Mouse (Mus musculus): ENCODE results near the gene Gpr153.

Gene Gpr153

GRCm38 (mm10) chr4:152283186-152283950 lies 9.3 kb downstream of the Gpr153 start:
- in situ Hi-C loops (cut with MboI; ENCODE audit: low pct_unique_long_range_greater_than_20kb in 1 of 2, low sequenced_read_pairs in 2 of 2, unreplicated experiment in 1 of 2): no loop called here

- in situ Hi-C loops (cut with MboI; ENCODE audit: low pct_unique_long_range_greater_than_20kb in 1 of 2, low sequenced_read_pairs in 2 of 2, unreplicated experiment in 1 of 2): loop anchor here in 1 of 2 experiments (5.0 kb wide), 1 partner anchor 113 kb away; no protein-coding TSS in a partner anchor
Observed at GRCm38 (mm10) chr4:152285505-152285904, 11.5 kb downstream of the Gpr153 start.

GRCm38 (mm10) chr4:152286183-152286582 lies 12.2 kb downstream of the Gpr153 start:
- in situ Hi-C loops (cut with MboI; ENCODE audit: low pct_unique_long_range_greater_than_20kb in 1 of 2, low sequenced_read_pairs in 2 of 2, unreplicated experiment in 1 of 2): loop anchor here in 1 of 2 experiments (5.0 kb wide), 1 partner anchor 114 kb away; no protein-coding TSS in a partner anchor

GRCm38 (mm10) chr4:152286887-152287286 lies 12.9 kb downstream of the Gpr153 start:
- in situ Hi-C loops (cut with MboI; ENCODE audit: low pct_unique_long_range_greater_than_20kb in 1 of 2, low sequenced_read_pairs in 2 of 2, unreplicated experiment in 1 of 2): loop anchor here in 1 of 2 experiments (5.0 kb wide), 1 partner anchor 115 kb away; no protein-coding TSS in a partner anchor

GRCm38 (mm10) chr4:152287317-152288120 lies 13.5 kb downstream of the Gpr153 start:
- in situ Hi-C loops (cut with MboI; ENCODE audit: low pct_unique_long_range_greater_than_20kb in 1 of 2, low sequenced_read_pairs in 2 of 2, unreplicated experiment in 1 of 2): loop anchor here in 1 of 2 experiments (5.0 kb wide), 1 partner anchor 115 kb away; no protein-coding TSS in a partner anchor

- in situ Hi-C loops (cut with MboI; ENCODE audit: low pct_unique_long_range_greater_than_20kb in 1 of 2, low sequenced_read_pairs in 2 of 2, unreplicated experiment in 1 of 2): loop anchor here in 1 of 2 experiments (5.0 kb wide), 1 partner anchor 116 kb away; no protein-coding TSS in a partner anchor
Observed at GRCm38 (mm10) chr4:152288398-152288945, 14.4 kb downstream of the Gpr153 start.

GRCm38 (mm10) chr4:152290385-152290784 lies 16.4 kb downstream of the Gpr153 start:
- in situ Hi-C loops (cut with MboI; ENCODE audit: low pct_unique_long_range_greater_than_20kb in 1 of 2, low sequenced_read_pairs in 2 of 2, unreplicated experiment in 1 of 2): loop anchor here in 1 of 2 experiments (10.0 kb wide), 1 partner anchor 116 kb away; the partner anchor contains the start of gene Acot7

- in situ Hi-C loops (cut with MboI; ENCODE audit: low pct_unique_long_range_greater_than_20kb in 1 of 2, low sequenced_read_pairs in 2 of 2, unreplicated experiment in 1 of 2): loop anchor here in 1 of 2 experiments (10.0 kb wide), 1 partner anchor 116 kb away; the partner anchor contains the start of gene Acot7
Observed at GRCm38 (mm10) chr4:152290991-152291390, 17.0 kb downstream of the Gpr153 start.

GRCm38 (mm10) chr4:152291562-152291961 lies 17.5 kb downstream of the Gpr153 start, which contains the start of gene Hes3:
Hes3 (minus strand) TSS chr4:152291662.
- in situ Hi-C loops (cut with MboI; ENCODE audit: low pct_unique_long_range_greater_than_20kb in 1 of 2, low sequenced_read_pairs in 2 of 2, unreplicated experiment in 1 of 2): loop anchor here in 1 of 2 experiments (10.0 kb wide), 1 partner anchor 117 kb away; the partner anchor contains the start of gene Acot7

- in situ Hi-C loops (cut with MboI; ENCODE audit: low pct_unique_long_range_greater_than_20kb in 1 of 2, low sequenced_read_pairs in 2 of 2, unreplicated experiment in 1 of 2): loop anchor here in 1 of 2 experiments (10.0 kb wide), 1 partner anchor 117 kb away; the partner anchor contains the start of gene Acot7
Observed at GRCm38 (mm10) chr4:152292102-152292765, 18.2 kb downstream of the Gpr153 start.

GRCm38 (mm10) chr4:152294188-152294929 lies 20.3 kb downstream of the Gpr153 start:
- in situ Hi-C loops (cut with MboI; ENCODE audit: low pct_unique_long_range_greater_than_20kb in 1 of 2, low sequenced_read_pairs in 2 of 2, unreplicated experiment in 1 of 2): loop anchor here in 1 of 2 experiments (10.0 kb wide), 1 partner anchor 120 kb away; the partner anchor contains the start of gene Acot7

GRCm38 (mm10) chr4:152295916-152296315 lies 21.9 kb downstream of the Gpr153 start:
- in situ Hi-C loops (cut with MboI; ENCODE audit: low pct_unique_long_range_greater_than_20kb in 1 of 2, low sequenced_read_pairs in 2 of 2, unreplicated experiment in 1 of 2): loop anchor here in 1 of 2 experiments (10.0 kb wide), 1 partner anchor 121 kb away; the partner anchor contains the start of gene Acot7

- in situ Hi-C loops (cut with MboI; ENCODE audit: low pct_unique_long_range_greater_than_20kb in 1 of 2, low sequenced_read_pairs in 2 of 2, unreplicated experiment in 1 of 2): loop anchor here in 1 of 2 experiments (10.0 kb wide), 1 partner anchor 122 kb away; the partner anchor contains the start of gene Acot7
Observed at GRCm38 (mm10) chr4:152296371-152296770, 22.3 kb downstream of the Gpr153 start.

GRCm38 (mm10) chr4:152296874-152297861 lies 23.1 kb downstream of the Gpr153 start, which contains the start of gene Icmt:
Icmt (plus strand) TSS chr4:152297227.
- in situ Hi-C loops (cut with MboI; ENCODE audit: low pct_unique_long_range_greater_than_20kb in 1 of 2, low sequenced_read_pairs in 2 of 2, unreplicated experiment in 1 of 2): loop anchor here in 1 of 2 experiments (10.0 kb wide), 1 partner anchor 122 kb away; the partner anchor contains the start of gene Acot7

- in situ Hi-C loops (cut with MboI; ENCODE audit: low pct_unique_long_range_greater_than_20kb in 1 of 2, low sequenced_read_pairs in 2 of 2, unreplicated experiment in 1 of 2): loop anchor here in 1 of 2 experiments (10.0 kb wide), 1 partner anchor 124 kb away; the partner anchor contains the start of gene Acot7
Observed at GRCm38 (mm10) chr4:152298836-152299235, 24.8 kb downstream of the Gpr153 start.

GRCm38 (mm10) chr4:152300375-152300774 lies 26.3 kb downstream of the Gpr153 start:
- in situ Hi-C loops (cut with MboI; ENCODE audit: low pct_unique_long_range_greater_than_20kb in 1 of 2, low sequenced_read_pairs in 2 of 2, unreplicated experiment in 1 of 2): no loop called here

Data from mouse embryonic stem cell (cell line).